Mouse (Mus musculus) hindbrain, embryonic 15.5 days (tissue): Measurements from ENCODE around the gene Mb. TPM values are rescaled to one million over a fixed set of nuclear protein-coding genes. Genes with fewer than 3 reads are reported as not detected.
"Not testable (repeated sequence)": the region's sequence is repeated elsewhere in the genome, so short reads cannot be mapped to it uniquely, and the experiment has no call there.

ENCODE experiments used
- ATAC-seq: fragments of 200-750 bp; cut with Nextera tagmentation; 2 replicates; pipeline ENCODE4 v1.8.0; 2017; ENCODE audit warnings: low read depth, moderate number of reproducible peaks, moderate TSS enrichment; ENCODE audit not compliant: low FRiP score
- H3K27ac ChIP-seq: fragments of 300-500 bp; sonication (generic); replicated peaks from 2 replicates; pipeline ENCODE4 v1.5.1; 2015; ENCODE audit warnings: mild to moderate bottlenecking, inconsistent platforms
- H3K27me3 ChIP-seq: fragments of 300-500 bp; sonication (generic); 2 replicates; pipeline ENCODE4 v1.6.1; 2015; ENCODE audit warnings: control low read depth, inconsistent platforms
- H3K36me3 ChIP-seq: fragments of 300-500 bp; sonication (generic); 2 replicates; pipeline ENCODE4 v1.6.1; 2015; ENCODE audit warnings: control low read depth, inconsistent platforms
- H3K4me1 ChIP-seq: fragments of 300-500 bp; sonication (generic); replicated peaks from 2 replicates; pipeline ENCODE4 v1.6.1; 2015; ENCODE audit warnings: control low read depth, inconsistent platforms
- H3K4me2 ChIP-seq: fragments of 300-500 bp; sonication (generic); 2 replicates; pipeline ENCODE4 v1.6.1; 2015; ENCODE audit warnings: moderate library complexity, mild to moderate bottlenecking, inconsistent platforms
- H3K4me3 ChIP-seq: fragments of 300-500 bp; sonication (generic); 2 replicates; pipeline ENCODE4 v1.5.1; 2015; ENCODE audit warnings: mild to moderate bottlenecking, inconsistent platforms
- H3K9ac ChIP-seq: fragments of 300-500 bp; sonication (generic); 2 replicates; pipeline ENCODE4 v1.6.1; 2015; ENCODE audit warnings: inconsistent platforms
- H3K9me3 ChIP-seq: fragments of 300-500 bp; sonication (generic); 2 replicates; pipeline ENCODE4 v1.6.1; 2016; ENCODE audit warnings: control low read depth, inconsistent platforms
- WGBS: fragments of 180-500 bp; shearing (Covaris S2); methylation state at CpG from one replicate; pipeline ENCODE4 v1.1.7; 2015; 5-methylcytosine and 5-hydroxymethylcytosine counted together
- polyA plus RNA-seq: library from polyadenylated mRNA; unstranded; fragments of >200 nt; fragmentation: Nextera tagmentation; extraction: Ambion mirVana; gene quantifications from 2 replicates; pipeline ENCODE4 v1.2.1, GENCODE M21; 2015

Gene Mb
- polyA plus RNA-seq, 1 experiment from 2014 or later = 0.48 TPM

GRCm38 (mm10) chr15:77059416-77059815, 8.9 kb upstream of the Mb start:
- H3K36me3 ChIP-seq, H3K4me2 ChIP-seq, ATAC-seq, H3K9me3 ChIP-seq, H3K4me3 ChIP-seq, H3K27me3 ChIP-seq, H3K9ac ChIP-seq, H3K27ac ChIP-seq, H3K4me1 ChIP-seq: not testable (repeated sequence)
- 95% methylated on average over 4 of the region's 4 CpGs for WGBS

- no peaks in the 10 kb centered on the region for H3K36me3 ChIP-seq
- H3K4me2 ChIP-seq = no peak overlapping the region
- H3K9me3 ChIP-seq = no peaks in the 10 kb centered on the region
- H3K4me3 ChIP-seq = no peak overlapping the region
- H3K9ac ChIP-seq = no peak overlapping the region
- no peaks in the 10 kb centered on the region for H3K27me3 ChIP-seq
- no peak for ATAC-seq
- peaks cover 10% of the 10 kb centered on the region for H3K4me1 ChIP-seq
- no peak overlapping the region for H3K27ac ChIP-seq
Observed at GRCm38 (mm10) chr15:77058566-77058965, 8.1 kb upstream of the Mb start.

- 58% methylated on average over 3 of the region's 3 CpGs for WGBS
- no peak overlapping the region for H3K27ac ChIP-seq
Observed at GRCm38 (mm10) chr15:77056791-77057051, 6.3 kb upstream of the Mb start.

GRCm38 (mm10) chr15:77056001-77056790, 5.7 kb upstream of the Mb start:
- ATAC-seq = no peak
- peaks cover 10% of the 10 kb centered on the region for H3K4me1 ChIP-seq
- WGBS = 26% methylated on average over 6 of the region's 6 CpGs
- no peaks in the 10 kb centered on the region for H3K9me3 ChIP-seq
- H3K4me2 ChIP-seq = no peak overlapping the region
- no peaks in the 10 kb centered on the region for H3K27me3 ChIP-seq
- no peaks in the 10 kb centered on the region for H3K36me3 ChIP-seq
- no peak overlapping the region for H3K4me3 ChIP-seq
- H3K27ac ChIP-seq = no peak overlapping the region
- H3K9ac ChIP-seq = no peak overlapping the region

More at GRCm38 (mm10) chr15:77056791-77057051, 6.3 kb upstream of the Mb start:
- ATAC-seq = no peak
- Histone ChIP-seq H3K9me3 (no peaks in the 10 kb centered on the region), H3K27me3 (no peaks in the 10 kb centered on the region), H3K4me2 (no peak overlapping the region), H3K4me3 (no peak overlapping the region), H3K9ac (no peak overlapping the region), H3K4me1 (peaks cover 10% of the 10 kb centered on the region), H3K36me3 (no peaks in the 10 kb centered on the region)

GRCm38 (mm10) chr15:77054611-77055175, 4.2 kb upstream of the Mb start:
- Histone ChIP-seq H3K27ac (no peak overlapping the region), H3K9me3 (no peaks in the 10 kb centered on the region), H3K9ac (no peak overlapping the region), H3K4me1 (peaks cover 10% of the 10 kb centered on the region), H3K36me3 (no peaks in the 10 kb centered on the region), H3K4me3 (no peak overlapping the region), H3K27me3 (no peaks in the 10 kb centered on the region), H3K4me2 (no peak overlapping the region)
- ATAC-seq = no peak
- 55% methylated on average over 5 of the region's 5 CpGs for WGBS

GRCm38 (mm10) chr15:77053021-77053420, 2.6 kb upstream of the Mb start:
- no peak overlapping the region for H3K4me2 ChIP-seq
- peaks cover 10% of the 10 kb centered on the region for H3K4me1 ChIP-seq
- no peak overlapping the region for H3K27ac ChIP-seq
- no peak for ATAC-seq
- 100% methylated on average over 1 of the region's 1 CpGs for WGBS
- H3K4me3 ChIP-seq = no peak overlapping the region
- H3K9ac ChIP-seq = no peak overlapping the region
- H3K27me3 ChIP-seq = no peaks in the 10 kb centered on the region
- H3K36me3 ChIP-seq = no peaks in the 10 kb centered on the region
- no peaks in the 10 kb centered on the region for H3K9me3 ChIP-seq

- H3K9me3 ChIP-seq = no peaks in the 10 kb centered on the region
- no peaks in the 10 kb centered on the region for H3K36me3 ChIP-seq
- H3K4me2 ChIP-seq = no peak overlapping the region
- peaks cover 10% of the 10 kb centered on the region for H3K4me1 ChIP-seq
- H3K27me3 ChIP-seq = no peaks in the 10 kb centered on the region
- no peak overlapping the region for H3K9ac ChIP-seq
- H3K4me3 ChIP-seq = no peak overlapping the region
- 7% methylated on average over 1 of the region's 1 CpGs for WGBS
- ATAC-seq = no peak
- H3K27ac ChIP-seq = no peak overlapping the region
Observed at GRCm38 (mm10) chr15:77052176-77052575, 1.7 kb upstream of the Mb start.

GRCm38 (mm10) chr15:77045609-77046008, 4.9 kb downstream of the Mb start:
- Histone ChIP-seq H3K36me3 (no peaks in the 10 kb centered on the region), H3K4me1 (no peaks in the 10 kb centered on the region), H3K27me3 (no peaks in the 10 kb centered on the region), H3K4me2 (no peak overlapping the region), H3K9me3 (no peaks in the 10 kb centered on the region), H3K9ac (no peak overlapping the region), H3K4me3 (no peak overlapping the region), H3K27ac (no peak overlapping the region)
- ATAC-seq = no peak
- 87% methylated on average over 10 of the region's 10 CpGs for WGBS

- Histone ChIP-seq H3K36me3 (no peaks in the 10 kb centered on the region), H3K4me1 (no peaks in the 10 kb centered on the region), H3K27ac (no peak within 1 kb of the TSS), H3K27me3 (no peaks in the 10 kb centered on the region), H3K9ac (no peak within 1 kb of the TSS), H3K4me3 (no peak within 1 kb of the TSS), H3K4me2 (no peak within 1 kb of the TSS), H3K9me3 (no peaks in the 10 kb centered on the region)
- 85% methylated on average over 12 of the region's 12 CpGs for WGBS
- ATAC-seq = no peak
Observed at GRCm38 (mm10) chr15:77044597-77045320, 5.7 kb downstream of the Mb start, which contains the start of gene Apol6. Apol6 (plus strand) TSS chr15:77044729.

- Histone ChIP-seq H3K4me1 (peaks cover 18% of the 10 kb centered on the region), H3K27me3 (no peaks in the 10 kb centered on the region), H3K9me3 (no peaks in the 10 kb centered on the region), H3K4me2 (no peak overlapping the region), H3K36me3 (no peaks in the 10 kb centered on the region), H3K4me3 (no peak overlapping the region), H3K27ac (no peak overlapping the region), H3K9ac (no peak overlapping the region)
- 75% methylated on average over 3 of the region's 3 CpGs for WGBS
- ATAC-seq = no peak
Observed at GRCm38 (mm10) chr15:77040784-77041183, 9.7 kb downstream of the Mb start.

GRCm38 (mm10) chr15:77039211-77039700, 11.2 kb downstream of the Mb start:
- ATAC-seq = no peak
- WGBS = 78% methylated on average over 9 of the region's 9 CpGs

More at GRCm38 (mm10) chr15:77039211-77039700, 11.2 kb downstream of the Mb start:
- H3K4me1 ChIP-seq = peaks cover 18% of the 10 kb centered on the region
- no peak overlapping the region for H3K27ac ChIP-seq
- H3K9me3 ChIP-seq = no peaks in the 10 kb centered on the region
- no peaks in the 10 kb centered on the region for H3K27me3 ChIP-seq
- H3K9ac ChIP-seq = no peak overlapping the region
- H3K36me3 ChIP-seq = no peaks in the 10 kb centered on the region
- no peak overlapping the region for H3K4me2 ChIP-seq
- H3K4me3 ChIP-seq = no peak overlapping the region
